9 mouse cellular contexts compared by ENCODE assay signal in genomic region chr17:50069897-50070636, GRCm38 (mm10).
A peak's percentile ranks its signal among the peaks of the same experiment; 100 is the strongest.
DNase-seq lines count a peak whose midpoint lies in the region; ATAC-seq lines count a peak whose summit lies in the region.
"Had no signal": no experiment of that assay in that cellular context is flagged by ENCODE, and none has a peak within 500 bp of the region (broad histone marks: within the 10 kb centered on the region; RNA-seq: fewer than 3 reads in every experiment).

No protein-coding gene starts in this region.

- no peak overlapping the region; the same call in 1 of the 2 replicates for H3K27ac ChIP-seq in forebrain, embryonic 14.5 days (ENCODE audit: low read depth, low read length)
- no peak overlapping the region for H3K27ac ChIP-seq in forebrain, embryonic 12.5 days
- H3K27ac ChIP-seq in liver, embryonic 11.5 days (ENCODE audit: low read depth, low read length) = peak overlapping the region; percentile 95
- H3K27ac ChIP-seq in hindbrain, embryonic 11.5 days (ENCODE audit: low read depth, low read length) = no peak overlapping the region
- H3K27ac ChIP-seq: neural tube, embryonic 13.5 days had no signal

- peaks cover 2% of the 10 kb centered on the region; the same call in 1 of the 2 replicates for H3K4me1 ChIP-seq in forebrain, embryonic 14.5 days (ENCODE audit: control insufficient read depth, insufficient read depth, low read length)
- H3K4me1 ChIP-seq in forebrain, embryonic 12.5 days = no peaks in the 10 kb centered on the region
- H3K4me1 ChIP-seq in liver, embryonic 11.5 days (replicated peaks; ENCODE audit: control insufficient read depth, insufficient read depth, low read length) = peaks cover 24% of the 10 kb centered on the region
- H3K4me1 ChIP-seq in hindbrain, embryonic 11.5 days (replicated peaks; ENCODE audit: control insufficient read depth, insufficient read depth, low read length) = no peaks in the 10 kb centered on the region

- H3K4me2 ChIP-seq in forebrain, embryonic 14.5 days (ENCODE audit: low read length) = no peak overlapping the region
- H3K4me2 ChIP-seq in forebrain, embryonic 12.5 days = no peak overlapping the region
- H3K4me2 ChIP-seq in liver, embryonic 11.5 days = peak overlapping the region; percentile 59
- H3K4me2 ChIP-seq in hindbrain, embryonic 11.5 days (replicated peaks; ENCODE audit: low read depth, low read length) = no peak overlapping the region
- H3K4me2 ChIP-seq: neural tube, embryonic 13.5 days had no signal

- peak; percentile 79 for ATAC-seq in forebrain, embryonic 14.5 days
- ATAC-seq in forebrain, embryonic 12.5 days (ENCODE audit: low FRiP score) = no peak
- ATAC-seq in liver, embryonic 11.5 days (replicated peaks; ENCODE audit: low FRiP score) = peak; percentile 71
- no peak for ATAC-seq in hindbrain, embryonic 11.5 days (ENCODE audit: low FRiP score)

- peak; percentile 64 for DNase-seq in forebrain, embryonic 14.5 days (ENCODE audit: low spot score)
- peak; percentile 17 for DNase-seq in adipocyte (ENCODE audit: low spot score)
- peak; percentile 60 for DNase-seq in heart, adult 8-10 months (ENCODE audit: low spot score)
- DNase-seq in liver, embryonic 11.5 days (ENCODE audit: low spot score) = peak; percentile 43
- DNase-seq in testis, postnatal 14 days (ENCODE audit: low spot score) = no peak
- DNase-seq in hindbrain, embryonic 11.5 days (ENCODE audit: low spot score) = no peak
- DNase-seq in adrenal gland, adult 18-20 months (ENCODE audit: low spot score in 2 of 2) = no peak

- H3K36me3 ChIP-seq in forebrain, embryonic 14.5 days (ENCODE audit: control insufficient read depth, insufficient read depth, low read length) = no peaks in the 10 kb centered on the region
- H3K36me3 ChIP-seq in forebrain, embryonic 12.5 days (replicated peaks) = no peaks in the 10 kb centered on the region
- H3K36me3 ChIP-seq in liver, embryonic 11.5 days (ENCODE audit: control insufficient read depth, insufficient read depth, low read length) = no peaks in the 10 kb centered on the region
- no peaks in the 10 kb centered on the region for H3K36me3 ChIP-seq in hindbrain, embryonic 11.5 days (ENCODE audit: control insufficient read depth, insufficient read depth, low read length)
- H3K36me3 ChIP-seq: neural tube, embryonic 13.5 days had no signal

- H3K9me3 ChIP-seq in forebrain, embryonic 14.5 days (replicated peaks; ENCODE audit: control insufficient read depth, low read length) = no peaks in the 10 kb centered on the region
- H3K9me3 ChIP-seq in forebrain, embryonic 12.5 days = no peaks in the 10 kb centered on the region
- no peaks in the 10 kb centered on the region for H3K9me3 ChIP-seq in liver, embryonic 11.5 days (ENCODE audit: control insufficient read depth, low read length)
- H3K9me3 ChIP-seq in hindbrain, embryonic 11.5 days (ENCODE audit: control insufficient read depth, low read length) = no peaks in the 10 kb centered on the region
- H3K9me3 ChIP-seq: neural tube, embryonic 13.5 days had no signal

- 51% methylated on average over 10 of the region's 10 CpGs for WGBS in forebrain, embryonic 14.5 days
- WGBS in forebrain, embryonic 12.5 days = 59% methylated on average over 10 of the region's 10 CpGs
- WGBS in liver, embryonic 11.5 days = 14% methylated on average over 10 of the region's 10 CpGs
- 53% methylated on average over 10 of the region's 10 CpGs for WGBS in hindbrain, embryonic 11.5 days

- H3K27me3 ChIP-seq in forebrain, embryonic 14.5 days (replicated peaks; ENCODE audit: control insufficient read depth, insufficient read depth, low read length) = no peaks in the 10 kb centered on the region
- H3K27me3 ChIP-seq in forebrain, embryonic 12.5 days = no peaks in the 10 kb centered on the region
- no peaks in the 10 kb centered on the region for H3K27me3 ChIP-seq in liver, embryonic 11.5 days (replicated peaks; ENCODE audit: control insufficient read depth, insufficient read depth, low read length)
- no peaks in the 10 kb centered on the region for H3K27me3 ChIP-seq in hindbrain, embryonic 11.5 days (ENCODE audit: control insufficient read depth, insufficient read depth, low read length)
- H3K27me3 ChIP-seq: neural tube, embryonic 13.5 days had no signal

- no peak overlapping the region for H3K9ac ChIP-seq in forebrain, embryonic 14.5 days (ENCODE audit: low read length)
- no peak overlapping the region for H3K9ac ChIP-seq in forebrain, embryonic 12.5 days
- H3K9ac ChIP-seq in liver, embryonic 11.5 days (ENCODE audit: low read depth, low read length) = peak overlapping the region; percentile 54
- no peak overlapping the region for H3K9ac ChIP-seq in hindbrain, embryonic 11.5 days (ENCODE audit: low read depth, low read length)
- H3K9ac ChIP-seq: neural tube, embryonic 13.5 days had no signal

- no peak overlapping the region for H3K4me3 ChIP-seq in forebrain, embryonic 14.5 days (ENCODE audit: low read depth, low read length)
- no peak overlapping the region for H3K4me3 ChIP-seq in forebrain, embryonic 12.5 days (replicated peaks)
- peak overlapping the region; percentile 20; the same call in 1 of the 2 replicates for H3K4me3 ChIP-seq in liver, embryonic 11.5 days (ENCODE audit: low read depth, low read length)
- no peak overlapping the region for H3K4me3 ChIP-seq in hindbrain, embryonic 11.5 days (ENCODE audit: low read depth, low read length)
- H3K4me3 ChIP-seq: neural tube, embryonic 13.5 days had no signal

Comparison
In these comparisons a context has a peak if more than half of its experiments do, and no peak if none do; other contexts are left out.
1. ATAC-seq: peak in forebrain, embryonic 14.5 days (single experiment) and liver, embryonic 11.5 days (single experiment); none in forebrain, embryonic 12.5 days (single experiment) and hindbrain, embryonic 11.5 days (single experiment).
2. DNase-seq: peak in forebrain, embryonic 14.5 days (single experiment), adipocyte (single experiment), heart, adult 8-10 months (single experiment) and liver, embryonic 11.5 days (single experiment); none in testis, postnatal 14 days (single experiment), hindbrain, embryonic 11.5 days (single experiment) and adrenal gland, adult 18-20 months (0 of 2).